Mouse (Mus musculus): ENCODE data around the gene Rfxap.

DNA sequence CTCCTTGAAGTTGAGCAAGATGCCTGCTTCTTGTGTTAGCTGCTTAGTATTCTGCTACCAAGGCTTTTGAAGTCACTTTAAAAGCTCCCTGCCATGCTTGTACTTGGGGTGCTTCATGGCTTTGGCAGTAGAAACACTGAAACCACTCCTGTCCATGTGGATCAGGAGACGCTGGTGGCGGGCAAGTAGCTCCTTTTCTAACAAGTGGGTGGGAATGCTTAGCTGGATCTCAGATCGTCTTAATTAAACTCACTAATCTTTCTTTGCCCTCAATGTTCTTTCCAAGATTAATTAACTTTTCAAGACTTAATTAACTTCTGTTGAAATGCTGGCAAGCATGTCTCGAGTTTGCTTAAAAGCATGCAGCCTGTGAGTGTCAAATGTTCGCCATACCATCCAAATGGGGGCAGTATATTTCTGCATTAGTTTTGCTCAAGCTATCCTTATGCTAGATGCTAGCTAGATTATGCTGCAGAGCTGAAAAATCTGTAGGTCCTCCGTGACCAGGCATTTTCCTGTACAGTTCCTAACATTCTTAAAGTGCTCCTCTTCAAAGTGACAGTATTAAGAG is 5.9 kb upstream of the Rfxap start:
- TF ChIP-seq GATA1 (IDR thresholded peaks at IDR 0.05; ENCODE audit: borderline replicate concordance, low read length) (no peak), FLI1 (IDR thresholded peaks at IDR 0.05; ENCODE audit: low read length) (no peak)
